Mouse (Mus musculus) embryonic facial prominence, embryonic 10.5 days (tissue): ENCODE data around the gene C130074G19Rik. TPM values are rescaled to one million over a fixed set of nuclear protein-coding genes. Genes with fewer than 3 reads are reported as not detected.

Experiments used
- DNase-seq: peaks from one replicate; pipeline ENCODE4 v3.0.0-alpha.2; 2017; ENCODE audit warnings: low spot score
- H3K27ac ChIP-seq: fragments of 300-500 bp; sonication (generic); replicated peaks from 2 replicates; pipeline ENCODE4 v1.5.1; 2016; ENCODE audit warnings: mild to moderate bottlenecking
- H3K27me3 ChIP-seq: fragments of 300-500 bp; sonication (generic); replicated peaks from 2 replicates; pipeline ENCODE4 v1.6.1; 2016; ENCODE audit warnings: low read depth, mild to moderate bottlenecking; ENCODE audit not compliant: poor library complexity, severe bottlenecking
- H3K36me3 ChIP-seq: fragments of 300-500 bp; sonication (generic); replicated peaks from 2 replicates; pipeline ENCODE4 v1.6.1; 2016; ENCODE audit warnings: mild to moderate bottlenecking, moderate library complexity
- H3K4me1 ChIP-seq: fragments of 300-500 bp; sonication (generic); 2 replicates; pipeline ENCODE4 v1.6.1; 2016
- H3K4me3 ChIP-seq: fragments of 300-500 bp; sonication (generic); 2 replicates; pipeline ENCODE4 v1.5.1; 2016; ENCODE audit warnings: mild to moderate bottlenecking, moderate library complexity
- H3K9me3 ChIP-seq: fragments of 300-500 bp; sonication (generic); 2 replicates; pipeline ENCODE4 v1.6.1; 2016; ENCODE audit warnings: mild to moderate bottlenecking
- WGBS: fragments of 180-500 bp; shearing (Covaris S2); methylation state at CpG from one replicate; pipeline ENCODE4 v1.1.7; 2016; 5-methylcytosine and 5-hydroxymethylcytosine counted together
- microRNA counts: library from miRNA; unstranded; fragments of <30 nt; microRNA quantifications from one replicate; lab custom pipeline; 2017
- microRNA-seq: library from miRNA; unstranded; fragments of <30 nt; microRNA quantifications from one replicate; pipeline ENCODE4, GENCODE M21; 2017
- polyA plus RNA-seq: library from polyadenylated mRNA; unstranded; fragments of >200 nt; fragmentation: Nextera tagmentation; extraction: Ambion mirVana; gene quantifications from 2 replicates; pipeline ENCODE4 v1.2.1, GENCODE M21; 2016

The C130074G19Rik gene
- polyA plus RNA-seq, 1 experiment from 2014 or later = 0.64 TPM

DNA sequence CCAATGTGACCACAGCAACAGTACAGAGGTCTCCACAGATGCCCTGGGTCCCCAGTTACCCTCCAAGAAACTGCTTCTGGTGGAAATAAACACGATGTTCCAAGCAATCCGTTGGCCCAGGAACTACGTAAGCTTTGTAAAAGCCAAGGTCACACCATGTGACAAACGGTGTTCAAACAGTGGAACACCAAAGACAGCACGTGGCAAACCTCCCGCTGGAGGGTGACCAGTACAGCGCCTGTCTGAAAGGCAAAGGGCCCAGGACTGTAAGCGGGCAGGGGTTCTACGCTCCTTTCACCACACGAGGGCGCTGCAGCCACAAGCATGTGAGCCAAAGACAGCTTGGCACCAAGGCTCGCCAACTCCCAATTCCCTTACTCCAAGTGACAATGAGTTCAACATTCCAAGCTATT, 58.6 kb downstream of the C130074G19Rik start:
- Histone ChIP-seq H3K27me3 (peaks cover 4% of the 10 kb centered on the region; the same call in 1 of the 2 replicates), H3K36me3 (peaks cover 5% of the 10 kb centered on the region), H3K4me3 (peak overlapping the region; percentile 30; the same call in 1 of the 2 replicates), H3K4me1 (peaks cover 25% of the 10 kb centered on the region), H3K9me3 (no peaks in the 10 kb centered on the region), H3K27ac (no peak overlapping the region)
- DNase-seq = peak; percentile 92
- WGBS = 3% methylated on average over 12 of the region's 12 CpGs

DNA sequence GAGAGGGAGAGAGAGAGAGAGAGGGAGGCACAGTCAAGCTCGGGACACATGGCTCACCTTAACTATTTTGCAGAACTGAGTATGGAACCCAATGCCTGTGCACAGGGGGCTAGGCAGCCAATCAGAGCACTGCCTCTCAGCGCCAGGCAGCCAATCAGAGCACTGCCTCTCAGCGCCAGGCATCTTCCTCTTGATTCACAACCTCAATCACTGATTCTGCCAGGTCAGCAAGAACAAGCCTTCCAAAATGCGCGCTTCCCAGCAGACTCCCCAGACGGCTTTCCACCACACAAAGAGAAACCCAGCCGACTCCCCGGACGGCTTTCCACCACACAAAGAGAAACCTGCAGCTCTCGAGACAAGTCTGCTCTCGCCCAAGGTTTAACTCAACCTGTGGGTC, 60.3 kb downstream of the C130074G19Rik start:
- 11% methylated on average over 11 of the region's 11 CpGs for WGBS
- peak; percentile 69 for DNase-seq
- Histone ChIP-seq H3K4me1 (peaks cover 25% of the 10 kb centered on the region), H3K27ac (peak overlapping the region; percentile 35; the same call in 1 of the 2 replicates), H3K36me3 (peaks cover 21% of the 10 kb centered on the region), H3K27me3 (peaks cover 4% of the 10 kb centered on the region; the same call in 1 of the 2 replicates), H3K4me3 (peak overlapping the region; percentile 36; the same call in 1 of the 2 replicates), H3K9me3 (no peaks in the 10 kb centered on the region)

MicroRNAs within 50 kb of the gene (microRNA counts, 519-probe panel; counts per million panel counts)
- microRNA mmu-miR-1981 (lab: Ali Mortazavi, UCI) = 188 counts per million, percentile 57 among the panel's probes with 10 or more counts

Small RNA genes within 50 kb of the gene (microRNA-seq; reads per million reads assigned to microRNA genes)
- 115 reads per million, percentile 51 among the genes with 10 or more reads in this experiment for gene Mir1981

Other genes with a start within 250 kb of the C130074G19Rik start
- 5.8 and 7.7 TPM in 2 replicates for gene Hlx, start 150.6 kb downstream of the C130074G19Rik start, polyA plus RNA-seq
- 0.07 TPM in 1 of 2 replicates, not detected in the other for gene Marc1, start 71.9 kb downstream of the C130074G19Rik start, polyA plus RNA-seq
- gene Marc2, start 36.8 kb downstream of the C130074G19Rik start, polyA plus RNA-seq = 78.9 and 82.0 TPM in 2 replicates
- 3.0 and 3.1 TPM in 2 replicates for gene Mark1, start 116.4 kb upstream of the C130074G19Rik start, polyA plus RNA-seq